Mouse (Mus musculus) embryonic facial prominence, embryonic 11.5 days (tissue): ENCODE measurements around the gene Trhr2. TPM values are rescaled to one million over a fixed set of nuclear protein-coding genes. Genes with fewer than 3 reads are reported as not detected.

Experiments
- polyA plus RNA-seq: library from polyadenylated mRNA; unstranded; fragments of >200 nt; fragmentation: Nextera tagmentation; extraction: Ambion mirVana; gene quantifications from 2 replicates; pipeline ENCODE4 v1.2.1, GENCODE M21; 2014

Trhr2 gene
- polyA plus RNA-seq, 1 experiment from 2014 or later, result not detected

Other genes with a start within 250 kb of the Trhr2 start
- 1.5 and 1.8 TPM in 2 replicates for gene Zfpm1, start 78.6 kb downstream of the Trhr2 start, polyA plus RNA-seq
- 39.3 and 40.1 TPM in 2 replicates for gene Zc3h18, start 15.9 kb upstream of the Trhr2 start, polyA plus RNA-seq
- gene Il17c, start 61.3 kb upstream of the Trhr2 start, polyA plus RNA-seq, result not detected in 2 replicates
- 62.2 and 63.5 TPM in 2 replicates for gene Cyba, start 72.2 kb upstream of the Trhr2 start, polyA plus RNA-seq
- gene Mvd, start 82.7 kb upstream of the Trhr2 start, polyA plus RNA-seq, result 41.0 and 42.2 TPM in 2 replicates
- 0.17 and 0.34 TPM in 2 replicates for gene Snai3, start 100.0 kb upstream of the Trhr2 start, polyA plus RNA-seq
- 26.6 and 27.4 TPM in 2 replicates for gene Rnf166, start 115.3 kb upstream of the Trhr2 start, polyA plus RNA-seq
- 66.8 and 75.5 TPM in 2 replicates for gene Ctu2, start 115.4 kb upstream of the Trhr2 start, polyA plus RNA-seq
- gene Piezo1, start 190.6 kb upstream of the Trhr2 start, polyA plus RNA-seq, result 3.4 and 5.9 TPM in 2 replicates
- 31.6 and 32.1 TPM in 2 replicates for gene Cdt1, start 207.3 kb upstream of the Trhr2 start, polyA plus RNA-seq
- 246 and 268 TPM in 2 replicates for gene Aprt, start 216.2 kb upstream of the Trhr2 start, polyA plus RNA-seq